Mouse (Mus musculus): Measurements from ENCODE around the gene Fkbp8. TPM values are rescaled to one million over a fixed set of nuclear protein-coding genes. Genes with fewer than 3 reads are reported as not detected.
"Not testable (repeated sequence)": the region's sequence is repeated elsewhere in the genome, so short reads cannot be mapped to it uniquely, and the experiment has no call there.

Gene Fkbp8
- polyA plus RNA-seq, 1 experiment from 2014 or later: 462 TPM

DNA sequence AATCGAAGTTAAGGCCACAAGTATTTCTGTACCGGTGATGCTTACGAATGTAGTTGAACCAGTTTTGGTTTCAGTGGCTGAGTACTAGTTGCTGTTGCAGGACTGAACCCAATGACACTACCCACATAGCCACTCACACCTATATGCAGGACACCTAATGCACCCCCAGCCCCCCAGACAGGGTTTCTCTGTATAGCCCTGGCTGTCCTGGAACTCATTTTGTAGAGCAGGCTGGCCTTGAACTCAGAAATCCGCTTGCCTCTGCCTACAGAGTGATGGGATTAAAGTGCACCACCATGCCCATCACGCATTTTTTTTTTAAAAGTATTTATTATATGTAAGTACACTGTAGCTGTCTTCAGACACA is 20.5 kb upstream of the Fkbp8 start:
- no peaks in the 10 kb centered on the region for H3K9me3 ChIP-seq (ENCODE audit: control insufficient read depth, low read length)
- peaks cover 9% of the 10 kb centered on the region for H3K36me3 ChIP-seq (ENCODE audit: control insufficient read depth, insufficient read depth)
- H3K9ac ChIP-seq (replicated peaks; ENCODE audit: low read depth, low read length): no peak overlapping the region
- no peak overlapping the region for H3K27ac ChIP-seq (ENCODE audit: low read length)
- 64% methylated on average over 5 of the region's 5 CpGs for WGBS
- H3K4me3 ChIP-seq (replicated peaks; ENCODE audit: low read length): no peak overlapping the region
- peaks cover 17% of the 10 kb centered on the region for H3K27me3 ChIP-seq (replicated peaks; ENCODE audit: control insufficient read depth, insufficient read depth, low read length)
- peaks cover 44% of the 10 kb centered on the region for H3K4me1 ChIP-seq (replicated peaks; ENCODE audit: control insufficient read depth, insufficient read depth, low read length)
- ATAC-seq: no peak
- H3K4me2 ChIP-seq (ENCODE audit: low read length): no peak overlapping the region

DNA sequence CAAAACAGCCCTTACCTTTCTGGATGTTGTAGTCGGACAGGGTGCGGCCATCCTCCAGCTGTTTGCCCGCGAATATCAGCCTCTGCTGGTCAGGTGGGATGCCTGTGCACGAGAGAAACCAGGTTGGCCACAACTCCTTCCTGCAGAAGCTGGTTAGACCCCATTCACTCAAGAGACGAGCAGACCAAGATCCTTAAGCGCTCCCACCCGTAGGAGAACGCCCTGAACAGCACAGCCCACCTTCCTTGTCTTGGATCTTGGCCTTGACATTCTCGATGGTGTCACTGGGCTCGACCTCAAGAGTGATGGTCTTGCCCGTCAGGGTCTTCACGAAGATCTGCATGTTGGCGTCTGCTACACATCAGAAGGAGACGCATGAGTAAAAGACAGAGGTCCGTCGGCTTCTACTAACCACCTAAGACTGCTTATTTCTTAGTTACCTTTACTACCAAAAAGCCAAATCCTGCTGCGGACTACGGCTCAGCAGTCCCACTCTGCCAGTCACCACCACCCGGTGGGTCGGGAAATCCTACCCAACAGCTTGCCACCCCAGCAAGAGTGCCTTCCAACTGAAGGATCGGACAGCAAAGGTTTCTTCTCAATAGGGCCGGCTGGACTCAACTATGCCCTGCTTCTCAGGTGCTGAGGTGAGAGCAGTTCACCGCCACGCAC is 18.1 kb upstream of the Fkbp8 start:
- Histone ChIP-seq H3K4me1 (replicated peaks; ENCODE audit: control insufficient read depth, insufficient read depth, low read length) (peaks cover 35% of the 10 kb centered on the region), H3K9ac (replicated peaks; ENCODE audit: low read depth, low read length) (peak overlapping the region; percentile 96), H3K27me3 (replicated peaks; ENCODE audit: control insufficient read depth, insufficient read depth, low read length) (no peaks in the 10 kb centered on the region), H3K4me2 (ENCODE audit: low read length) (peak overlapping the region; percentile 100), H3K9me3 (ENCODE audit: control insufficient read depth, low read length) (no peaks in the 10 kb centered on the region), H3K4me3 (replicated peaks; ENCODE audit: low read length) (peak overlapping the region; percentile 87), H3K27ac (ENCODE audit: low read length) (no peak overlapping the region), H3K36me3 (ENCODE audit: control insufficient read depth, insufficient read depth) (peaks cover 11% of the 10 kb centered on the region)
- WGBS: 14% methylated on average over 25 of the region's 25 CpGs
- ATAC-seq: no peak

DNA sequence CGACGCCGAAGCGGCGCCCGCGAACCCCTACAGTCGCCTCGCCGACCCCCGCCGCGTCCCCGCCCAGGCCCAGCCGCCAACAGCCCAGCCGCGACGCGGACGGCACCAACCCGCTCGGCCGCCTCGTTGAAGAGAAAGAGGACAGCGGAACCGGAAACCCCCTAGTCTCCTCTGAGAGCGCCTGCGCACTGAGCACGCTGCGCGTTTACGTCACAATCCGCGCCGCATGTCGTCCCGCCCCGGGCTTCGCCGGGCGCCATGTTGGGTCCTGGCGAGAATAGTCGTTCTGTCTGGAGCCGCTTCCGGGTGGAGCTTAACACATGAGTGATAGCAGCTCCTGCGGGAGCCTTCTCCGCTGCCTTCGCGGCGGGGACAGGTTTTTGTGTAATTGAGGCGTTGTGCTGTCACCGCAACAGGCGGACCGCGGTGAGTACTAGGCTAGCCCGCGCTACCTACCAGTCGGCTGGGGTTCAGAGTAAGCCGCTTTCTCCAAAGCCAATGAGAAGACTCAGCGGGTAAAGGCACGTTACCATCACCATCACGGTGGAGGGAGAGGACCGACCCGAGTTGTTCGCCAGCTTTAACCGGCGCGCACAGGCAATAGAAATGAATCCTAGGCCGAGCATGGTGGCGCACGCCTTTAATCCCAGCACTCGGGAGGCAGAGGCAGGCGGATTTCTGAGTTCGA is 17.2 kb upstream of the Fkbp8 start, which contains the start of gene Uba52:
Uba52 (minus strand) TSS at position 574 of the 688 bp plus-strand sequence.
- H3K27me3 ChIP-seq (replicated peaks; ENCODE audit: control insufficient read depth, insufficient read depth, low read length): no peaks in the 10 kb centered on the region
- 1% methylated on average over 66 of the region's 74 CpGs for WGBS
- H3K27ac ChIP-seq (ENCODE audit: low read length): peak within 1 kb of the TSS; percentile 98
- peaks cover 11% of the 10 kb centered on the region for H3K36me3 ChIP-seq (ENCODE audit: control insufficient read depth, insufficient read depth)
- peak within 1 kb of the TSS; percentile 96 for H3K9ac ChIP-seq (replicated peaks; ENCODE audit: low read depth, low read length)
- peak; percentile 87 for ATAC-seq
- peaks cover 25% of the 10 kb centered on the region for H3K4me1 ChIP-seq (replicated peaks; ENCODE audit: control insufficient read depth, insufficient read depth, low read length)
- no peaks in the 10 kb centered on the region for H3K9me3 ChIP-seq (ENCODE audit: control insufficient read depth, low read length)
- peak within 1 kb of the TSS; percentile 100 for H3K4me2 ChIP-seq (ENCODE audit: low read length)
- H3K4me3 ChIP-seq (replicated peaks; ENCODE audit: low read length): peak within 1 kb of the TSS; percentile 87

DNA sequence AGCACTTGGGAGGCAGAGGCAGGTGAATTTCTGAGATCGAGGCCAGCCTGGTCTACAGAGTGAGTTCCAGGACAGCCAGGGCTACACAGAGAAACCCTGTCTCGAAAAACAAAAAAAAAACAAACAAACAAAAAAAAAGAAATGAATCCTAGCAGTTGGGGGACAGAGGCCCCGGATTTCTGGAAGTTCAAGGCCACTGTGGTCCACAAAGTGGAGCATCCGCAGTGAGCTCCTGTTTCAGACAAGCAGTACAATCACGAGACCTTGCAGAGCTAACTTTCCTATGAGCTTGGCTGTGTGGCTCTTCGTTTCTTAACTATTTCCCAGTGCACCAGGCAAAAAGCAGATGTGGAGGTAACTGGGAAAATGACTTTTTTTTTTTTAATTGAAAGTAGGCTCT is 16.4 kb upstream of the Fkbp8 start:
- ATAC-seq; H3K9me3 ChIP-seq (ENCODE audit: control insufficient read depth, low read length); H3K27me3 ChIP-seq (replicated peaks; ENCODE audit: control insufficient read depth, insufficient read depth, low read length); H3K9ac ChIP-seq (replicated peaks; ENCODE audit: low read depth, low read length): not testable (repeated sequence)
- peak overlapping the region; percentile 33 for H3K27ac ChIP-seq (ENCODE audit: low read length)
- peaks cover 11% of the 10 kb centered on the region for H3K36me3 ChIP-seq (ENCODE audit: control insufficient read depth, insufficient read depth)
- 89% methylated on average over 6 of the region's 6 CpGs for WGBS
- peak overlapping the region; percentile 49 for H3K4me2 ChIP-seq (ENCODE audit: low read length)
- H3K4me3 ChIP-seq (replicated peaks; ENCODE audit: low read length): peak overlapping the region; percentile 87
- peaks cover 18% of the 10 kb centered on the region for H3K4me1 ChIP-seq (replicated peaks; ENCODE audit: control insufficient read depth, insufficient read depth, low read length)

DNA sequence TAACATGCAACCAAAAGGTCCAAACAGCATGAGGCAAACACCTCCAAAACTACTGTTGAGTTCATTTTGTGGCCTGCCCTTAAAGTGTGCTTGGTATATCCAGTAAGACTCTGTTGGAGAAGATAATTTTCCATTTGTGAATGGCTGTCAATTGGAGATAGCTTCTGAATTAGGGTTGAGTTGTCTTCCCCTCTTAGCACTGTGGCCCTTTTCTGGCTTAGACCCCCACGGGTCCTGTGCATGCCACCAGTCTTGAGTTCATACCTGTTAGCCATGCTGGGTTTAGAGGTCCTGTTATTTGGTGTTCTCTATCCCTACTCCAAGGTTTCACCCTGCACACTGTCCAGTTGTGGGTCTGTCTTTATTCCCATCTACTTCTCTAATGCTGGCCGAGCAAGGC is 15.8 kb upstream of the Fkbp8 start:
- Histone ChIP-seq H3K4me1 (replicated peaks; ENCODE audit: control insufficient read depth, insufficient read depth, low read length) (peaks cover 18% of the 10 kb centered on the region), H3K27me3 (replicated peaks; ENCODE audit: control insufficient read depth, insufficient read depth, low read length) (no peaks in the 10 kb centered on the region), H3K9me3 (ENCODE audit: control insufficient read depth, low read length) (no peaks in the 10 kb centered on the region), H3K4me2 (ENCODE audit: low read length) (no peak overlapping the region), H3K36me3 (ENCODE audit: control insufficient read depth, insufficient read depth) (peaks cover 11% of the 10 kb centered on the region), H3K4me3 (replicated peaks; ENCODE audit: low read length) (no peak overlapping the region), H3K27ac (ENCODE audit: low read length) (no peak overlapping the region), H3K9ac (replicated peaks; ENCODE audit: low read depth, low read length) (no peak overlapping the region)
- ATAC-seq: no peak
- 94% methylated on average over 2 of the region's 2 CpGs for WGBS

DNA sequence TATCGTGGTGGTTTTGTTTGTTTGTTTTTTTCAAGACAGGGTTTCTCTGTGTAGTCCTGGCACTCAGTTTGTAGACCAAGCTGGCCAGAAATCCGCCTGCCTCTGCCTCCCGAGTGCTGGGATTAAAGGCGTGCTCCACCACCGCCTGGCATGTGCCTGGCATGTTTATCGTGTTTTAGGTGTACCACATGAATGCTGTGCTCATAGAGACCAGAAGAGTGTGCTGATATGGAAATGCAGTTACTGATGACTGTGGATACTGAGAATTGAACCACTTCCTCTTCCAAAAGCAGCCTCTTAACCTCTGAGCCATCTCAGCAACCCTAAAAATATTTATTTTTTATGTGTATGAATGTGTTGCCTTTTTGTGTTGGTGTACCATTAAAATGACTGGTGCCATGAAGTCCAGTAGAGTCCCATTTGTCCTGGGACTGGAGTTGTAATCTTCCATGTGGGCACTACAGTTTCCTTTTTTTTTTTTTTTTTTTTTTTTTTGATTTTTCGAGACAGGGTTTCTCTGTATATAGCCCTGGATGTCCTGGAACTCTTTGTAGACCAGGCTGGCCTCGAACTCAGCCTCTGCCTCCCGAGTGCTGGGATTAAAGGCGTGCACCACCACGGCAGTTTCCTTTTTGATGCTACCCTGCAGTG is 15.1 kb upstream of the Fkbp8 start:
- ATAC-seq: no peak
- 92% methylated on average over 11 of the region's 11 CpGs for WGBS
- Histone ChIP-seq H3K4me3 (replicated peaks; ENCODE audit: low read length) (no peak overlapping the region), H3K36me3 (ENCODE audit: control insufficient read depth, insufficient read depth) (peaks cover 11% of the 10 kb centered on the region), H3K9me3 (ENCODE audit: control insufficient read depth, low read length) (no peaks in the 10 kb centered on the region), H3K4me2 (ENCODE audit: low read length) (no peak overlapping the region), H3K9ac (replicated peaks; ENCODE audit: low read depth, low read length) (no peak overlapping the region), H3K27me3 (replicated peaks; ENCODE audit: control insufficient read depth, insufficient read depth, low read length) (no peaks in the 10 kb centered on the region), H3K4me1 (replicated peaks; ENCODE audit: control insufficient read depth, insufficient read depth, low read length) (peaks cover 18% of the 10 kb centered on the region), H3K27ac (ENCODE audit: low read length) (no peak overlapping the region)

DNA sequence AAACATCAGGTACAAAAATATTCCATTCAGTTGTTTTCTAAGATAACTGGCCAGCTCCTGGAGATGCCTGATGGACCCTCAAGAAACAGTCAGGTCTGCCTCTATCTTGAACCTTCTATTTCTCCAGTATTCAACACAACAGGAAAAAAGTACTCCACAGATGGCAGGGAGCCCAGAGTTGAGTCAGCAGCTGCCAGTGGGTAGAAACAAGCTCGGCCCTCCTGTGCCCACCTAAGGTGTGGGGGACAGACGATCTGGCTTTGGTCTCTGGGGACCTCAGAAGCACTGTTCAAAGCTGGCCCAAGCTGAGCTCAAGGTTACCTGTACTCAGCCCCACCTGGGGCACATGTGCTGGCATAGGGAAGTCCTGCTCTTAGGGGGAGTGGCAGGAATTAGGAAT is 14.1 kb upstream of the Fkbp8 start:
- H3K36me3 ChIP-seq (ENCODE audit: control insufficient read depth, insufficient read depth): peaks cover 6% of the 10 kb centered on the region; the same call in 1 of the 2 replicates
- no peak overlapping the region for H3K9ac ChIP-seq (replicated peaks; ENCODE audit: low read depth, low read length)
- ATAC-seq: no peak
- H3K4me2 ChIP-seq (ENCODE audit: low read length): no peak overlapping the region
- H3K4me3 ChIP-seq (replicated peaks; ENCODE audit: low read length): no peak overlapping the region
- no peaks in the 10 kb centered on the region for H3K9me3 ChIP-seq (ENCODE audit: control insufficient read depth, low read length)
- peaks cover 17% of the 10 kb centered on the region for H3K4me1 ChIP-seq (replicated peaks; ENCODE audit: control insufficient read depth, insufficient read depth, low read length)
- 29% methylated on average over 2 of the region's 2 CpGs for WGBS
- H3K27me3 ChIP-seq (replicated peaks; ENCODE audit: control insufficient read depth, insufficient read depth, low read length): no peaks in the 10 kb centered on the region
- no peak overlapping the region for H3K27ac ChIP-seq (ENCODE audit: low read length)

DNA sequence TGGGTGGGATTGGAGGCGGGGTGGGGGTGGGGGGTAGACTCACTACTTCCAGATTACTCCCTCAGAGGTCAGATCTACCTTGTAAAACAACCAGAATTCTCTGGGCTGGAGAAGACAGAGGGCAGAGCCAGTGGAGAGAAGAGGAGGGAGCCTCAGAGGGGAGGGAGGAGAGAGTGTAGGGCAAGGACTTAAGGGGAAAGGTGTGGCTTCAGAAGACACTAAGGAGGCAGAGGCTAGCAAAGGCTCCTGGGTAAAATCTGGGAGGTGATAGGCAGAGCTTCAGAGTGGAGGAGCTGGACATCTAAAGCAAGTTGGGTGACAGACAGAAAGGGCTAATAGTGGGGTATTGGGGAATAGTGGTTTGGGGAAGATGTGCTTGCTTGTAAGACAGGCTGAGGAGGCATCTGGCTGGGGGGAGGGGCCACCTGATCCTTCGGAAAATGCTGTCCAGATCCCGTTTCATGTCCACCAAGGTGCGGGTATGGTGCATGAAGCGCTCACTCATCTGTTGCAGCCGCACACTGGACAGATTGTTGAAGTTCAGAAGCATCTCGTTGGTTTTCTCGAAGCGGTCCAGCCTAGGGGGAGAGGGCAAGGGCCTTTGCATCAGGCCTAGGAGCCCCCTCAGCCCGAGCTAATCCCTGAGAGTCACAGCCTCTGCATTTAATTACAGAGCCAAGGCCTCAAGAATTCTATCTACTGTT is 9.4 kb upstream of the Fkbp8 start:
- Histone ChIP-seq H3K27me3 (replicated peaks; ENCODE audit: control insufficient read depth, insufficient read depth, low read length) (no peaks in the 10 kb centered on the region), H3K4me1 (replicated peaks; ENCODE audit: control insufficient read depth, insufficient read depth, low read length) (peaks cover 7% of the 10 kb centered on the region), H3K4me2 (ENCODE audit: low read length) (no peak overlapping the region), H3K9me3 (ENCODE audit: control insufficient read depth, low read length) (no peaks in the 10 kb centered on the region), H3K9ac (replicated peaks; ENCODE audit: low read depth, low read length) (no peak overlapping the region), H3K36me3 (ENCODE audit: control insufficient read depth, insufficient read depth) (0 out of 2 replicates have a peak, but pooled peaks cover 7% of the 10 kb centered on the region), H3K27ac (ENCODE audit: low read length) (no peak overlapping the region), H3K4me3 (replicated peaks; ENCODE audit: low read length) (no peak overlapping the region)
- 75% methylated on average over 10 of the region's 10 CpGs for WGBS
- ATAC-seq: no peak

DNA sequence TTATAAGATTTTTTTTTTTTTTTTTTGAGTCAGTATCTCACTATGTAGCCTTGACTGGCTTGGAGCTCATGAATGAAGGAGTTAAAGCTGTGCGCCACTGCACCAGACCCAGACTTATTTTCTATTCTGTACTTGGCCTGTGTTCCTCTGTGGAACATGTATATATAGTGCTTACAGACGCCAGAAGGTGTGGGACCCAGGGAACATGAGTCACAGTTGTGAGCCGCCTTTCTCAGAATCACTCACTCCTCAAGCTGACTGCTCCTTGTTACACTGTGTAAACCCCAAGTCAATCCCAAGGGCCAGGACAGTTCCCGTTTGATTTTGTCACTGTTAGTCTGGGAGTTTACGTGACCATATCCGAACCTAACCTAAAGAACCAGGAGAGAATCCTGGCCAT is 8.5 kb upstream of the Fkbp8 start:
- WGBS: 91% methylated on average over 6 of the region's 6 CpGs
- ATAC-seq: no peak
- Histone ChIP-seq H3K27ac (ENCODE audit: low read length) (no peak overlapping the region), H3K4me3 (replicated peaks; ENCODE audit: low read length) (no peak overlapping the region), H3K4me2 (ENCODE audit: low read length) (no peak overlapping the region), H3K36me3 (ENCODE audit: control insufficient read depth, insufficient read depth) (0 out of 2 replicates have a peak, but pooled peaks cover 4% of the 10 kb centered on the region), H3K9me3 (ENCODE audit: control insufficient read depth, low read length) (no peaks in the 10 kb centered on the region), H3K4me1 (replicated peaks; ENCODE audit: control insufficient read depth, insufficient read depth, low read length) (peaks cover 13% of the 10 kb centered on the region), H3K27me3 (replicated peaks; ENCODE audit: control insufficient read depth, insufficient read depth, low read length) (no peaks in the 10 kb centered on the region), H3K9ac (replicated peaks; ENCODE audit: low read depth, low read length) (no peak overlapping the region)

All from forebrain, embryonic 16.5 days (tissue).